Mouse (Mus musculus) T-helper 1 cell (primary cell): ENCODE measurements around the gene Zfp319.
"Not testable (repeated sequence)": the region's sequence is repeated elsewhere in the genome, so short reads cannot be mapped to it uniquely, and the experiment has no call there.

ENCODE experiments used
- in situ Hi-C: fragments of 300-600 bp; cut with MboI, MseI; formaldehyde crosslinking; loops from one replicate; pipeline ENCODE4 v1.15.1; 2025; ENCODE audit warnings: high pct_unique_total_duplicates

Zfp319 gene

DNA sequence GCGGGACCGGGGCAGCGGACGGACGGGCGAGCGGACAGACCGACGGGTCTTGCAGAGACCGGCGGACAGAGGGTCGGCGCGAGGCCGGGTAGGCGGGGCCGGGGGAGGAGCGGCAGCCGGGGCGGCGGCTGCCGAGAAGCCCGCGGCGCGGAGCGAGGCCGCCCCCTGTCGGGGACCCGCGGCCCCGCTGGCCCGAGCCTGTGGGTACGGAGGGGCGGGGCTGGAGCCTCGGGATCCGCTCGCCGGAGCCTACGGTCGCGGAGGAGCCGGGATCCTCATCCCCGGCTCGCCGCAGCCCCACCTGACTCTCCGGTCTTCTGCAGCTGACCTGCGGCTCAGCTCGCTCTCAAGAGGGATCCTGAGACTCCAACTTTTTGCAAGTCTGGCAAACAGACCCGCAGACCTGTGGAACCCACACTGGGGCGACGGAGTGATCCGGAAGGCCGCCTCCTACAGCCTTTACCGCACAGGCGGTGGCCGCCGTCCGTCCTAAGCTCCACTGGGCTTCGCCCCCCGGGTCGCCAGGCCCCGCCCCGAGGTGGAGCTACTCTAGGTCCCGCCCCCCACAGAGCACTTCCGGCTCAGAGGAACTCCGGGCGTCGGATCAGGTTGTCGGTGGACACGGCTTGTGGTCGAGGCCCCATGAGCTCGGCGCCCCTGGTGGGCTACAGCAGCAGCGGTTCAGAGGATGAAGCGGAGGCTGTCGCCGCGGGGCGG is at the start of gene Zfp319, which contains the start of gene Usb1:
Gene Zfp319, minus strand, starts transcription at position 231 of the 717 bp plus-strand sequence.
Gene Usb1, plus strand, starts transcription at position 565 of the 717 bp plus-strand sequence.
- in situ Hi-C loops = loop anchor here (5.0 to 10.0 kb wide), 2 partner anchors 80 to 93 kb away; no protein-coding TSS in a partner anchor

DNA sequence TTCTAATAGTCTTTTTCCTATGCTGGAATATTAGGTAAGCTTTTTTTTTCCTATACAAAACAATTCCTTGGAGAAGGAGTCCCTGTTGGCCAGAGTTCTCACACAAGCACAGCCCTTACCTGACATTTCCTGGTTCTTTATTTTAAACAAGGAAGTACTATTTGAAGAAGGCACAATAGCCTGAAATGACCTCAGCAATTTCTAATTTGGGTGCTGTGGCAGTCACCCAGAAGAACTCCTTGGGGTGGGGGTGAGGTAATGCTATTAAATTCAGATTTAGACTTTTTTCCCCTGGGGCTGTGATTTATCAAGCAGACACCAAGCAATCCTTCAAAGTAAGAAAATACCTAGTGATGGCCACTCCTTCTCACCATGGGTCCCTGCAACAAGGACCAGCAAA is 49.2 kb upstream of the Zfp319 start:
- in situ Hi-C loops = loop anchor here (10.0 kb wide), 1 partner anchor 1076 kb away; no protein-coding TSS in a partner anchor

GRCm38 (mm10) chr8:95378928-95379327 is 47.2 kb upstream of the Zfp319 start:
- in situ Hi-C loops = not testable (repeated sequence)

DNA sequence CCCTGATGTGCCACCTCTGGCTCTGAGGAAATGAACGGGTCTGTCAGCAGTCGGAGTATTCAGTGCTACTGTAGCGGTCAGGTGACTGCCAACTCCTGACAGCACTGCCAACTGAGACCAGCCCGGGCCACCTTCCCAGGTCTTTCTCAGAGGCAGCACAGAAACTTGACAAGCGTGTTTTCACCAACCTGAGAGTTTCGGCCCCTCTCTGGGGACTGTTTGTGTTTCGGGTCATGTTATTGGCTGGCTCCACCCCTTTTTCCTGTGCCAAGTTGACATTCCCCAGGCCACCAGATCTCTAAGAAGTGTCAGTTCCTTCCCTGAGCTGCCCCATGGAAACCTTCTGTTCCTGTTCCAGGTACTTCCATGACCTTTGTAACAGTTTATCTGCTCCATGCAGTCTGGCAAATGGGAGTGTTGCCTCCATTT is 46.1 kb upstream of the Zfp319 start:
- in situ Hi-C loops = no loop called here

- in situ Hi-C loops = no loop called here
These were observed 45.4 kb upstream of the Zfp319 start for GRCm38 (mm10) chr8:95377101-95377500.

DNA sequence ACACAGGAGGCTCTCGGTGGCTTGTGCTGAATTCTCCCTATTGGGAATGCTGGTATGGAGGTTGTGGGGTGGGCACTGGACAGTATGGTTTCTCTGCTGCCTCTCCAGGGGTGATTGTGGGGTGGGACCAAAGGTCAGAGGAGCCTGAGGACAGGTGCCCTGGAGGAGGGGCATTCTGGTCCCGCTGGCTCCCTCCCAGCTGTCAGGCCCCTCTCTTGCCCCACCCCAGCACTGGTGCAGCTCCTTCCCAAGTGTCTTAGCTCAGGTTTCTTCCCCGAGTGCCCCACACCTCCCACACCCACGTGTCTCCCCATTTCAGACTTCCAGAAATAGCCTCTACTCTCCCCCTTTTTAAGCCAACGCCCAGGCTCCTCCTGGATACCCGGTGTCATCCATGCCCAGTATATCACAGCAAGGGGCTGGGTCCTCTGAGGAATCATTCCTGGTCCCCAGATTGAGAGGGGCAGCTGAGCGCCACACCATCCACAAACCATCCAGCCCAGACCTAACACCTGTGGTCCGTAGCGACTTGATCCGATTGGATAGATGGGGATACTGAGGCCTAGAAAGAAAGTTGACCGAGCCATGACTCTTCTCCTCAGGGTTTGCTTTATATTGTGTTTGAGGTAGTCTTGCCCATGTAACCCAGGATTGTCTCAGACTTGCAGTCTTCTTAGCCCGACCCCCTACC is 44.7 kb upstream of the Zfp319 start:
- in situ Hi-C loops = no loop called here

- in situ Hi-C loops = no loop called here
These were observed 43.7 kb upstream of the Zfp319 start for GRCm38 (mm10) chr8:95375374-95375930.

- in situ Hi-C loops = no loop called here
These were observed 42.7 kb upstream of the Zfp319 start for GRCm38 (mm10) chr8:95374429-95374828.

- in situ Hi-C loops = no loop called here
These were observed 41.7 kb upstream of the Zfp319 start for GRCm38 (mm10) chr8:95373389-95374002.

DNA sequence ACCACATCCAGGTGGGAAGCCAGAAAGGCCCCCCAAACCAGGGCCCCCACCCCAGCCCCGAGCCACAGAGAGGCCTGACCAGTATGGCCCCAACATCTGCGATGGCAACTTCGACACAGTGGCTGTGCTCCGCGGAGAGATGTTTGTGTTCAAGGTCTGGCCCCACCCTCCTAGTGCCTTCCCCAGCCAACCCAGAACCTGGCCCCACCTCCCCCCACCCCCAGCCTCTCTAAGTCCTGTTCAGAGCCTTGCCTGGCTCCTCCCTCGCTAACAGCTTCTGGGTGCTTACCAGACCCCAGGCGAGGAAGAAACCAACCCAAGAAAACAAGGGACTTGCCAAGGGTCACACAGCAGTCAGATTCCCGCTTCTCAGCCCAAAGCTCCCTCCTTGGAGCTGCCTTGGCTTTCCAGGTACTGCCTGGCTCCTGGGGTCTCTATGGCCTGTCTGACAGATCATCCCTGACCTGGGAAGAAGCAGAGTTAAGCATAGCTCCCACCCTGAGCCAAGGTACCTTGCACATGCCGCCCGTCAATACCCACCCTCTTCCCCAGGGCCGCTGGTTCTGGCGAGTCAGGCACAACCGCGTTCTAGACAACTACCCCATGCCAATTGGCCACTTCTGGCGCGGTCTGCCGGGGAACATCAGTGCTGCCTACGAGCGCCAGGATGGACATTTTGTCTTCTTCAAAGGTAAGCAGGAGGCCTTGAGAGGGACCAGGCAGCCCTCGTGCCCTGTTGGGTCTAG is 38.0 kb upstream of the Zfp319 start:
- in situ Hi-C loops = no loop called here

DNA sequence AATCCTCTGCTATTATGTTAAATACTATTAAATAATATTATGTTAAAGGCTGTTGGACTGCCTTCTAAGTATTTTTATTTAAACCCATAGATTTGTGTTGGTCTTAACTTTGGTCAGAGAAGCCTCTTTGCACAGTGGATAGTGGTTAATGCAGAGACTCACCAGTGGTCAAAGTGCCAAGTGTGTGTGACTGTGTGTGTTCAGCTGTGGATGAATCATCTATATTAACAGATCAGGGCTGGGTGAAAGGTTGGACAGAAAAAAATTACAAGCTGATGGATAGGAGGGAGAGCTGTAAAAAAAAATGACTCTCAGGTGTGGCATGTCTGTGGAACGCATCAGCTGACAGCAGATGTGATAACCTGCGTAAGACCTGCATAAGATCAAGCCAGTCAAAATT is 32.1 kb upstream of the Zfp319 start:
- in situ Hi-C loops = no loop called here

- in situ Hi-C loops = no loop called here
These were observed 30.5 kb upstream of the Zfp319 start for GRCm38 (mm10) chr8:95362272-95362671.

GRCm38 (mm10) chr8:95361016-95361341 is 29.2 kb upstream of the Zfp319 start:
- in situ Hi-C loops = no loop called here

GRCm38 (mm10) chr8:95360181-95361015 is 28.6 kb upstream of the Zfp319 start:
- in situ Hi-C loops = no loop called here

DNA sequence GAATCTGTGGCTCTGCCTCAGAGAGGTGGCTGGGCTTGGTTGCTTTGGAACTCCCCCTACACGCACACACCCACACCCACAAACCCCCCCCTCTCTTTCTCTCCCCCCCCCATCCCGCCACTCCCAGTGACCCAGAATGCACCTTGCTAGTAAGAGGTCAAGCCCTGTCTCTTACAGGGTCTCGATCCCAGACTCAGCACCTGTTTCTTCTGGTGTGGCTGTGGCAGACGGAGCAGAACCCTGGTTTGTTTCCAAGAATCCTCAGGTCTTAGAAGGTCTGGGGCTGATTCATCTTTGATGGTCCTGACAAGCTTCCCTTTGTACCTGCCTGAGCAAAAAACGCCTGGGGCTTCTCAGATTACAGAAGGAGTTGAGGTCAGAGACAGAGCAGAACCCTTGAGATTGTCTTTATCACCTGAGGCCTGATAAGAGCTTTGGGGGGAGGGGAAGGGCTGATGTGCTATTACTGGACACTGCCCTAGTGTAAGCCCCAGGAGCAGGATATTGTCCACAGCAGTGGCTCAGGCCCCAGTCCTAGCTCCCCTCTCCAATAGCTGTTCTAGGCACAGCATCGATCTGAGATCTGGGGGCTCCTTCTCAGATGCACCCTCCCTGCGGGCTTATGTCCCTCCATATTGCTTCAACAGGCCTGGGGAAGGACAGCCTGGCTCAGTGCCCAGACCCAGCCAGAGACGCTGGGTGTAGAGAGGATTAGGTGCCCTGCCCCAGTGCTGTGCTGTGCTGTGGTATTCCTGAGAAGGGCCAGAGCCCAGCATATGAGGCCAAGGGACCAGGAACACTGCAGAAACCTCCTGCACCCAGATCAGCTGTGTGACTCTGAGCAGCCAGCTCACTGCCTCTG is 27.0 kb upstream of the Zfp319 start:
- in situ Hi-C loops = no loop called here

DNA sequence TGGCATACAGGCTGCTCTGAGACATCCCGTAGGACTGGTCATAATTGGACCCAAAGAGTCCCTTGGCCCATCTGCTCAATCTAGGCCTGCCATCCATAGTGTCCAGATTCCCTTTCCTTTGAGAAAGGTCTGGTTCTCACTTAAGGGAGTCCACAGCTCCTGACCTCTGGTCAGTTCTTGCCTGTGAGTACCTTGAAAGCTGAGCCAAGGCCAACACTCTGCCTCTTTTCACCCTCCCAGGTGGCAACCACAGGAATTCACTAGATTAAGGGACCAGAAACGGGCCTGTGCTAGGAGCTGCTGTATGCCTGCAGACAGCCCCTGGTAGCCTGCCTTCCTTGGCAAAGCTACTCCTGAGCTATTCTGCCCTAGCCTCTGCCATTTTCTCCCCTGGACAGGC is 22.9 kb upstream of the Zfp319 start:
- in situ Hi-C loops = loop anchor here (5.0 kb wide), 1 partner anchor 73 kb away; no protein-coding TSS in a partner anchor

- in situ Hi-C loops = loop anchor here (5.0 kb wide), 1 partner anchor 74 kb away; no protein-coding TSS in a partner anchor
These were observed 21.4 kb upstream of the Zfp319 start for GRCm38 (mm10) chr8:95352871-95353866.
